Mouse (Mus musculus) lung, postnatal 0 days (tissue): ENCODE results near the gene Gm49601.

Source experiments
- CTCF ChIP-seq: IDR thresholded peaks from 2 replicates; pipeline ENCODE4 v1.5.1; 2016; ENCODE audit warnings: antibody characterized with exemption, mild to moderate bottlenecking
- EP300 ChIP-seq: IDR thresholded peaks from 2 replicates; pipeline ENCODE4 v1.6.1; 2016; ENCODE audit warnings: antibody characterized with exemption, mild to moderate bottlenecking, control low read depth

- no peak for TF ChIP-seq EP300
- TF ChIP-seq CTCF = no peak
These were observed 18.3 kb upstream of the Gm49601 start for GRCm38 (mm10) chr16:18644485-18644884.
